Mouse (Mus musculus): ENCODE measurements around the gene H2-Q10.
"Not testable (repeated sequence)": the region's sequence is repeated elsewhere in the genome, so short reads cannot be mapped to it uniquely, and the experiment has no call there.

The H2-Q10 gene

GRCm38 (mm10) chr17:35502762-35503161 is 32.9 kb downstream of the H2-Q10 start:
- Histone ChIP-seq H3K4me1 (replicated peaks; ENCODE audit: low read depth, low read length) (peaks cover 72% of the 10 kb centered on the region), H3K36me3 (ENCODE audit: insufficient read depth, low read length) (peaks cover 13% of the 10 kb centered on the region), H3K9me3 (ENCODE audit: low read length) (no peaks in the 10 kb centered on the region), H3K27me3 (ENCODE audit: insufficient read depth, low read length) (no peaks in the 10 kb centered on the region), H3K4me3 (replicated peaks; ENCODE audit: low read length) (peak overlapping the region; percentile 61)
- TF ChIP-seq POU5F1 (IDR thresholded peaks at IDR 0.05; ENCODE audit: borderline replicate concordance, low read length) (no peak), CTCF (conservative IDR thresholded peaks at IDR 0.05; ENCODE audit: low read length) (no peak), NANOG (IDR thresholded peaks at IDR 0.05; ENCODE audit: borderline replicate concordance, low read length) (no peak)

- H3K4me1 ChIP-seq (replicated peaks; ENCODE audit: low read depth, low read length), result peaks cover 67% of the 10 kb centered on the region
- TF ChIP-seq POU5F1 (IDR thresholded peaks at IDR 0.05; ENCODE audit: borderline replicate concordance, low read length), result peak; percentile 100
- peak; percentile 98 for TF ChIP-seq NANOG (IDR thresholded peaks at IDR 0.05; ENCODE audit: borderline replicate concordance, low read length)
- no peak for TF ChIP-seq CTCF (conservative IDR thresholded peaks at IDR 0.05; ENCODE audit: low read length)
- H3K9me3 ChIP-seq (ENCODE audit: low read length), result no peaks in the 10 kb centered on the region
- no peaks in the 10 kb centered on the region for H3K27me3 ChIP-seq (ENCODE audit: insufficient read depth, low read length)
- peak overlapping the region; percentile 99 for H3K4me3 ChIP-seq (replicated peaks; ENCODE audit: low read length)
- peaks cover 23% of the 10 kb centered on the region for H3K36me3 ChIP-seq (ENCODE audit: insufficient read depth, low read length)
These were observed 34.0 kb downstream of the H2-Q10 start for GRCm38 (mm10) chr17:35503849-35504248.

- Histone ChIP-seq H3K4me3 (replicated peaks; ENCODE audit: low read length) (peak overlapping the region; percentile 99), H3K4me1 (replicated peaks; ENCODE audit: low read depth, low read length) (peaks cover 65% of the 10 kb centered on the region), H3K36me3 (ENCODE audit: insufficient read depth, low read length) (peaks cover 34% of the 10 kb centered on the region), H3K9me3 (ENCODE audit: low read length) (no peaks in the 10 kb centered on the region), H3K27me3 (ENCODE audit: insufficient read depth, low read length) (no peaks in the 10 kb centered on the region)
- TF ChIP-seq CTCF (conservative IDR thresholded peaks at IDR 0.05; ENCODE audit: low read length) (no peak), POU5F1 (IDR thresholded peaks at IDR 0.05; ENCODE audit: borderline replicate concordance, low read length) (no peak), NANOG (IDR thresholded peaks at IDR 0.05; ENCODE audit: borderline replicate concordance, low read length) (peak; percentile 99)
These were observed 35.0 kb downstream of the H2-Q10 start for GRCm38 (mm10) chr17:35504628-35505481.

- TF ChIP-seq NANOG (IDR thresholded peaks at IDR 0.05; ENCODE audit: borderline replicate concordance, low read length), result no peak
- Histone ChIP-seq H3K27me3 (ENCODE audit: insufficient read depth, low read length) (no peaks in the 10 kb centered on the region), H3K36me3 (ENCODE audit: insufficient read depth, low read length) (peaks cover 40% of the 10 kb centered on the region), H3K4me3 (replicated peaks; ENCODE audit: low read length) (peak within 1 kb of the TSS; percentile 99), H3K9me3 (ENCODE audit: low read length) (no peaks in the 10 kb centered on the region), H3K4me1 (replicated peaks; ENCODE audit: low read depth, low read length) (peaks cover 58% of the 10 kb centered on the region)
These were observed 35.9 kb downstream of the H2-Q10 start, which contains the start of gene Pou5f1 for GRCm38 (mm10) chr17:35505776-35506175. TSS of gene Pou5f1 (plus strand) at chr17:35506018.

GRCm38 (mm10) chr17:35506881-35507280 is 37.0 kb downstream of the H2-Q10 start:
- no peaks in the 10 kb centered on the region for H3K27me3 ChIP-seq (ENCODE audit: insufficient read depth, low read length)
- H3K4me3 ChIP-seq (replicated peaks; ENCODE audit: low read length), result peak overlapping the region; percentile 99
- H3K4me1 ChIP-seq (replicated peaks; ENCODE audit: low read depth, low read length), result peaks cover 58% of the 10 kb centered on the region
- TF ChIP-seq NANOG (IDR thresholded peaks at IDR 0.05; ENCODE audit: borderline replicate concordance, low read length) (no peak), POU5F1 (IDR thresholded peaks at IDR 0.05; ENCODE audit: borderline replicate concordance, low read length) (no peak), CTCF (conservative IDR thresholded peaks at IDR 0.05; ENCODE audit: low read length) (no peak)
- peaks cover 51% of the 10 kb centered on the region for H3K36me3 ChIP-seq (ENCODE audit: insufficient read depth, low read length)
- no peaks in the 10 kb centered on the region for H3K9me3 ChIP-seq (ENCODE audit: low read length)

- H3K36me3 ChIP-seq (ENCODE audit: insufficient read depth, low read length), result peaks cover 59% of the 10 kb centered on the region
- no peak for TF ChIP-seq CTCF (conservative IDR thresholded peaks at IDR 0.05; ENCODE audit: low read length)
- TF ChIP-seq POU5F1 (IDR thresholded peaks at IDR 0.05; ENCODE audit: borderline replicate concordance, low read length), result no peak
- no peak for TF ChIP-seq NANOG (IDR thresholded peaks at IDR 0.05; ENCODE audit: borderline replicate concordance, low read length)
- peak overlapping the region; percentile 99 for H3K4me3 ChIP-seq (replicated peaks; ENCODE audit: low read length)
- no peaks in the 10 kb centered on the region for H3K9me3 ChIP-seq (ENCODE audit: low read length)
- H3K4me1 ChIP-seq (replicated peaks; ENCODE audit: low read depth, low read length), result peaks cover 60% of the 10 kb centered on the region
- no peaks in the 10 kb centered on the region for H3K27me3 ChIP-seq (ENCODE audit: insufficient read depth, low read length)
These were observed 37.8 kb downstream of the H2-Q10 start for GRCm38 (mm10) chr17:35507556-35508260.

- not testable (repeated sequence) for H3K9me3 ChIP-seq (ENCODE audit: low read length); H3K27me3 ChIP-seq (ENCODE audit: insufficient read depth, low read length)
- Histone ChIP-seq H3K4me1 (replicated peaks; ENCODE audit: low read depth, low read length) (peaks cover 60% of the 10 kb centered on the region), H3K36me3 (ENCODE audit: insufficient read depth, low read length) (peaks cover 65% of the 10 kb centered on the region), H3K4me3 (replicated peaks; ENCODE audit: low read length) (peak overlapping the region; percentile 99)
These were observed 38.4 kb downstream of the H2-Q10 start for GRCm38 (mm10) chr17:35508279-35508678.

- Histone ChIP-seq H3K36me3 (ENCODE audit: insufficient read depth, low read length) (peaks cover 74% of the 10 kb centered on the region), H3K4me1 (replicated peaks; ENCODE audit: low read depth, low read length) (peaks cover 63% of the 10 kb centered on the region), H3K4me3 (replicated peaks; ENCODE audit: low read length) (peak overlapping the region; percentile 99), H3K27me3 (ENCODE audit: insufficient read depth, low read length) (no peaks in the 10 kb centered on the region), H3K9me3 (ENCODE audit: low read length) (no peaks in the 10 kb centered on the region)
- TF ChIP-seq NANOG (IDR thresholded peaks at IDR 0.05; ENCODE audit: borderline replicate concordance, low read length) (no peak), POU5F1 (IDR thresholded peaks at IDR 0.05; ENCODE audit: borderline replicate concordance, low read length) (no peak), CTCF (conservative IDR thresholded peaks at IDR 0.05; ENCODE audit: low read length) (peak; percentile 27; the same call in 1 of the 2 replicates)
These were observed 39.4 kb downstream of the H2-Q10 start for GRCm38 (mm10) chr17:35509284-35509683.
